Mouse (Mus musculus): ENCODE measurements around the gene Bcor.

GRCm38 (mm10) chrX:12046676-12047075 is 113.5 kb downstream of the Bcor start:
- TF ChIP-seq CTCF (IDR thresholded peaks at IDR 0.05) (no peak), POLR2A (IDR thresholded peaks at IDR 0.05; ENCODE audit: insufficient read depth, low read depth, low read length) (no peak), EP300 (IDR thresholded peaks at IDR 0.05; ENCODE audit: insufficient read depth, low read depth, low read length) (no peak)

All from heart, adult 2 months (tissue).